Mouse (Mus musculus) midbrain, embryonic 15.5 days (tissue): Measurements from ENCODE around the gene Entpd1. TPM values are rescaled to one million over a fixed set of nuclear protein-coding genes. Genes with fewer than 3 reads are reported as not detected.

Source experiments
- ATAC-seq: fragments of 200-750 bp; cut with Nextera tagmentation; replicated peaks from 2 replicates; pipeline ENCODE4 v1.8.0; 2017; ENCODE audit warnings: moderate TSS enrichment
- H3K27ac ChIP-seq: fragments of 300-500 bp; sonication (generic); 2 replicates; pipeline ENCODE4 v1.5.1; 2015; ENCODE audit warnings: mild to moderate bottlenecking, inconsistent platforms
- H3K27me3 ChIP-seq: fragments of 300-500 bp; sonication (generic); replicated peaks from 2 replicates; pipeline ENCODE4 v1.6.1; 2015; ENCODE audit warnings: inconsistent platforms
- H3K36me3 ChIP-seq: fragments of 300-500 bp; sonication (generic); replicated peaks from 2 replicates; pipeline ENCODE4 v1.6.1; 2015; ENCODE audit warnings: inconsistent platforms
- H3K4me1 ChIP-seq: fragments of 300-500 bp; sonication (generic); 2 replicates; pipeline ENCODE4 v1.6.1; 2015; ENCODE audit warnings: inconsistent platforms
- H3K4me2 ChIP-seq: fragments of 300-500 bp; sonication (generic); 2 replicates; pipeline ENCODE4 v1.6.1; 2015; ENCODE audit warnings: inconsistent platforms, mild to moderate bottlenecking, moderate library complexity
- H3K4me3 ChIP-seq: fragments of 300-500 bp; sonication (generic); 2 replicates; pipeline ENCODE4 v1.5.1; 2015; ENCODE audit warnings: mild to moderate bottlenecking, inconsistent platforms
- H3K9ac ChIP-seq: fragments of 300-500 bp; sonication (generic); 2 replicates; pipeline ENCODE4 v1.6.1; 2015; ENCODE audit warnings: mild to moderate bottlenecking, inconsistent platforms
- H3K9me3 ChIP-seq: fragments of 300-500 bp; sonication (generic); 2 replicates; pipeline ENCODE4 v1.6.1; 2016; ENCODE audit warnings: inconsistent platforms
- WGBS: fragments of 180-500 bp; shearing (Covaris S2); methylation state at CpG from one replicate; pipeline ENCODE4 v1.1.7; 2015; ENCODE audit warnings: mixed read lengths; 5-methylcytosine and 5-hydroxymethylcytosine counted together
- polyA plus RNA-seq: library from polyadenylated mRNA; unstranded; fragments of >200 nt; fragmentation: Nextera tagmentation; extraction: Ambion mirVana; gene quantifications from 2 replicates; pipeline ENCODE4 v1.2.1, GENCODE M21; 2015

Entpd1 gene
- polyA plus RNA-seq, 1 experiment from 2014 or later, result 8.8 TPM

GRCm38 (mm10) chr19:40678532-40679307 lies 66.6 kb downstream of the Entpd1 start:
- ATAC-seq, result no peak
- no peaks in the 10 kb centered on the region for H3K4me1 ChIP-seq
- H3K4me2 ChIP-seq, result no peak overlapping the region
- no peaks in the 10 kb centered on the region for H3K36me3 ChIP-seq
- H3K9me3 ChIP-seq, result no peaks in the 10 kb centered on the region
- no peaks in the 10 kb centered on the region for H3K27me3 ChIP-seq
- H3K4me3 ChIP-seq, result no peak overlapping the region
- no peak overlapping the region for H3K27ac ChIP-seq
- no peak overlapping the region for H3K9ac ChIP-seq
- WGBS, result 58% methylated on average over 17 of the region's 17 CpGs

- H3K4me3 ChIP-seq, result no peak overlapping the region
- no peak for ATAC-seq
- no peak overlapping the region for H3K27ac ChIP-seq
- no peak overlapping the region for H3K9ac ChIP-seq
- no peak overlapping the region for H3K4me2 ChIP-seq
- no peaks in the 10 kb centered on the region for H3K9me3 ChIP-seq
- H3K27me3 ChIP-seq, result no peaks in the 10 kb centered on the region
- 88% methylated on average over 3 of the region's 3 CpGs for WGBS
- no peaks in the 10 kb centered on the region for H3K4me1 ChIP-seq
- no peaks in the 10 kb centered on the region for H3K36me3 ChIP-seq
These were observed 67.5 kb downstream of the Entpd1 start for GRCm38 (mm10) chr19:40679632-40680031.

GRCm38 (mm10) chr19:40684124-40684523 lies 72.0 kb downstream of the Entpd1 start:
- WGBS, result 92% methylated on average over 1 of the region's 1 CpGs
- Histone ChIP-seq H3K4me2 (no peak overlapping the region), H3K27ac (no peak overlapping the region), H3K9ac (no peak overlapping the region), H3K9me3 (no peaks in the 10 kb centered on the region), H3K36me3 (no peaks in the 10 kb centered on the region), H3K27me3 (no peaks in the 10 kb centered on the region), H3K4me1 (no peaks in the 10 kb centered on the region), H3K4me3 (no peak overlapping the region)
- ATAC-seq, result no peak

- H3K4me1 ChIP-seq, result no peaks in the 10 kb centered on the region
- no peak overlapping the region for H3K4me2 ChIP-seq
- H3K9ac ChIP-seq, result no peak overlapping the region
- H3K27me3 ChIP-seq, result no peaks in the 10 kb centered on the region
- ATAC-seq, result no peak
- no peaks in the 10 kb centered on the region for H3K9me3 ChIP-seq
- H3K27ac ChIP-seq, result no peak overlapping the region
- H3K36me3 ChIP-seq, result no peaks in the 10 kb centered on the region
- WGBS, result 88% methylated on average over 7 of the region's 7 CpGs
- no peak overlapping the region for H3K4me3 ChIP-seq
These were observed 72.4 kb downstream of the Entpd1 start for GRCm38 (mm10) chr19:40684566-40684965.

GRCm38 (mm10) chr19:40687291-40687927 lies 75.2 kb downstream of the Entpd1 start:
- no peak overlapping the region for H3K9ac ChIP-seq
- H3K4me3 ChIP-seq, result no peak overlapping the region
- H3K4me2 ChIP-seq, result no peak overlapping the region
- 84% methylated on average over 4 of the region's 4 CpGs for WGBS
- H3K27me3 ChIP-seq, result no peaks in the 10 kb centered on the region
- no peak overlapping the region for H3K27ac ChIP-seq
- H3K4me1 ChIP-seq, result no peaks in the 10 kb centered on the region
- no peak for ATAC-seq
- H3K9me3 ChIP-seq, result no peaks in the 10 kb centered on the region
- H3K36me3 ChIP-seq, result no peaks in the 10 kb centered on the region

- H3K27me3 ChIP-seq, result no peaks in the 10 kb centered on the region
- H3K4me1 ChIP-seq, result no peaks in the 10 kb centered on the region
- H3K4me3 ChIP-seq, result no peak overlapping the region
- no peaks in the 10 kb centered on the region for H3K36me3 ChIP-seq
- no peak overlapping the region for H3K27ac ChIP-seq
- no peaks in the 10 kb centered on the region for H3K9me3 ChIP-seq
- ATAC-seq, result no peak
- WGBS, result 87% methylated on average over 7 of the region's 7 CpGs
- no peak overlapping the region for H3K9ac ChIP-seq
- H3K4me2 ChIP-seq, result no peak overlapping the region
These were observed 81.0 kb downstream of the Entpd1 start for GRCm38 (mm10) chr19:40693201-40693600.

GRCm38 (mm10) chr19:40696116-40696515 lies 84.0 kb downstream of the Entpd1 start:
- WGBS, result 93% methylated on average over 6 of the region's 6 CpGs
- Histone ChIP-seq H3K36me3 (no peaks in the 10 kb centered on the region), H3K9me3 (no peaks in the 10 kb centered on the region), H3K4me3 (no peak overlapping the region), H3K9ac (no peak overlapping the region), H3K4me1 (0 out of 2 replicates have a peak, but pooled peaks cover 4% of the 10 kb centered on the region), H3K27ac (no peak overlapping the region), H3K4me2 (no peak overlapping the region), H3K27me3 (no peaks in the 10 kb centered on the region)
- ATAC-seq, result no peak

- Histone ChIP-seq H3K9me3 (no peaks in the 10 kb centered on the region), H3K9ac (no peak overlapping the region), H3K4me3 (no peak overlapping the region), H3K4me1 (0 out of 2 replicates have a peak, but pooled peaks cover 4% of the 10 kb centered on the region), H3K36me3 (no peaks in the 10 kb centered on the region), H3K27ac (no peak overlapping the region), H3K27me3 (no peaks in the 10 kb centered on the region), H3K4me2 (no peak overlapping the region)
- ATAC-seq, result no peak
- WGBS, result 84% methylated on average over 13 of the region's 13 CpGs
These were observed 86.1 kb downstream of the Entpd1 start for GRCm38 (mm10) chr19:40698103-40698853.

- H3K9me3 ChIP-seq, result no peaks in the 10 kb centered on the region
- WGBS, result 20% methylated on average over 5 of the region's 5 CpGs
- H3K4me2 ChIP-seq, result no peak overlapping the region
- no peak overlapping the region for H3K4me3 ChIP-seq
- H3K9ac ChIP-seq, result no peak overlapping the region
- no peak for ATAC-seq
- H3K27ac ChIP-seq, result no peak overlapping the region
- no peaks in the 10 kb centered on the region for H3K27me3 ChIP-seq
- no peaks in the 10 kb centered on the region for H3K36me3 ChIP-seq
- H3K4me1 ChIP-seq, result 0 out of 2 replicates have a peak, but pooled peaks cover 4% of the 10 kb centered on the region
These were observed 87.7 kb downstream of the Entpd1 start for GRCm38 (mm10) chr19:40699816-40700215.

GRCm38 (mm10) chr19:40702406-40702805 lies 90.2 kb downstream of the Entpd1 start:
- H3K4me3 ChIP-seq, result no peak overlapping the region
- no peak overlapping the region for H3K4me2 ChIP-seq
- H3K27me3 ChIP-seq, result no peaks in the 10 kb centered on the region
- 0 out of 2 replicates have a peak, but pooled peaks cover 4% of the 10 kb centered on the region for H3K4me1 ChIP-seq
- no peak overlapping the region for H3K27ac ChIP-seq
- H3K36me3 ChIP-seq, result no peaks in the 10 kb centered on the region
- WGBS, result 61% methylated on average over 4 of the region's 4 CpGs
- no peak overlapping the region for H3K9ac ChIP-seq
- no peaks in the 10 kb centered on the region for H3K9me3 ChIP-seq
- 0 out of 2 replicates have a peak, but pooled peaks have one; percentile 54 for ATAC-seq

- no peak for ATAC-seq
- no peaks in the 10 kb centered on the region for H3K27me3 ChIP-seq
- H3K4me2 ChIP-seq, result no peak overlapping the region
- H3K4me3 ChIP-seq, result no peak overlapping the region
- H3K9ac ChIP-seq, result no peak overlapping the region
- no peaks in the 10 kb centered on the region for H3K9me3 ChIP-seq
- WGBS, result 81% methylated on average over 14 of the region's 16 CpGs
- no peaks in the 10 kb centered on the region for H3K36me3 ChIP-seq
- no peaks in the 10 kb centered on the region for H3K4me1 ChIP-seq
- H3K27ac ChIP-seq, result no peak overlapping the region
These were observed 100.9 kb downstream of the Entpd1 start for GRCm38 (mm10) chr19:40712889-40713628.

- no peak overlapping the region for H3K4me3 ChIP-seq
- no peak overlapping the region for H3K4me2 ChIP-seq
- no peaks in the 10 kb centered on the region for H3K9me3 ChIP-seq
- WGBS, result 82% methylated on average over 5 of the region's 5 CpGs
- no peaks in the 10 kb centered on the region for H3K4me1 ChIP-seq
- no peak overlapping the region for H3K9ac ChIP-seq
- H3K36me3 ChIP-seq, result no peaks in the 10 kb centered on the region
- H3K27ac ChIP-seq, result no peak overlapping the region
- H3K27me3 ChIP-seq, result no peaks in the 10 kb centered on the region
- ATAC-seq, result no peak
These were observed 102.5 kb downstream of the Entpd1 start for GRCm38 (mm10) chr19:40714700-40715099.
